ENCODE assay signal across 14 mouse cellular contexts in the genomic region with DNA sequence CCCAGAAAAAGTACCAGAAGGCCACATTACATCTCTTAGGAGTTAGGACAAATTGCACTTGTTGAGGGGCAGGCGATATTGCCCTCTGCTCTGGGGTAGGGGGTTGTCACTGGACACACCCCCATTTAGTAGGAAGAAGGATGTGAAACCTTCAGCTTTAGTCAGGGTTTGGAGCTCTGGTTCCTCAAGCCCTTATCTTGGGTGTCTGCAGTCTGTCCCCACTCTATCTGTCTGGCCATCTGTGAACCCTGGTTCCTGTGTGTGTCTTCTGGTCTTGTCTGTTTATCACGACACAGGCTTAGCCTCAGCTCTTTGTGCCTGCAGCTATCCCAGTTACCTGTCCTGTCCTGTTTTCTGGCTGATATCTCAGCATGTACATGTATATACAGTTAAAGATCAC. TPM values are rescaled to one million over a fixed set of nuclear protein-coding genes. Genes with fewer than 3 reads are reported as not detected.
DNase-seq lines count a peak whose midpoint lies in the region; ATAC-seq lines count a peak whose summit lies in the region.
"Had no signal": no experiment of that assay in that cellular context is flagged by ENCODE, and none has a peak within 500 bp of the region (broad histone marks: within the 10 kb centered on the region; RNA-seq: fewer than 3 reads in every experiment).

No protein-coding gene starts in this region.

- no peaks in the 10 kb centered on the region for H3K4me1 ChIP-seq in forebrain, embryonic 16.5 days (replicated peaks; ENCODE audit: control insufficient read depth, insufficient read depth, low read length)
- no peaks in the 10 kb centered on the region for H3K4me1 ChIP-seq in hindbrain, embryonic 13.5 days (replicated peaks)
- H3K4me1 ChIP-seq: embryonic facial prominence, embryonic 12.5 days; forebrain, embryonic 15.5 days; hindbrain, embryonic 15.5 days; limb, embryonic 10.5 days had no signal

- no peaks in the 10 kb centered on the region for H3K27me3 ChIP-seq in forebrain, embryonic 16.5 days (replicated peaks; ENCODE audit: control insufficient read depth, insufficient read depth, low read length)
- H3K27me3 ChIP-seq in hindbrain, embryonic 13.5 days, result no peaks in the 10 kb centered on the region
- H3K27me3 ChIP-seq: embryonic facial prominence, embryonic 12.5 days; forebrain, embryonic 15.5 days; hindbrain, embryonic 15.5 days had no signal

- H3K9me3 ChIP-seq in forebrain, embryonic 16.5 days (ENCODE audit: control insufficient read depth, low read length), result no peaks in the 10 kb centered on the region
- no peaks in the 10 kb centered on the region for H3K9me3 ChIP-seq in hindbrain, embryonic 13.5 days
- H3K9me3 ChIP-seq: embryonic facial prominence, embryonic 12.5 days; forebrain, embryonic 15.5 days; hindbrain, embryonic 15.5 days; limb, embryonic 10.5 days had no signal

- 93% methylated on average over 2 of the region's 2 CpGs for WGBS in forebrain, embryonic 16.5 days
- 87% methylated on average over 2 of the region's 2 CpGs for WGBS in hindbrain, embryonic 13.5 days

- no peaks in the 10 kb centered on the region for H3K36me3 ChIP-seq in forebrain, embryonic 16.5 days (ENCODE audit: control insufficient read depth, insufficient read depth)
- no peaks in the 10 kb centered on the region for H3K36me3 ChIP-seq in hindbrain, embryonic 13.5 days
- H3K36me3 ChIP-seq: embryonic facial prominence, embryonic 12.5 days; forebrain, embryonic 15.5 days; hindbrain, embryonic 15.5 days; limb, embryonic 10.5 days had no signal

- no peak overlapping the region for H3K4me2 ChIP-seq in forebrain, embryonic 16.5 days (ENCODE audit: low read length)
- no peak overlapping the region for H3K4me2 ChIP-seq in hindbrain, embryonic 13.5 days
- H3K4me2 ChIP-seq: embryonic facial prominence, embryonic 12.5 days; forebrain, embryonic 15.5 days; hindbrain, embryonic 15.5 days had no signal

- intact Hi-C loops in heart, postnatal 10 days (cut with DNase I), result no loop called here

- ATAC-seq in erythroid progenitor cell, adult 5-6 weeks (replicated peaks; ENCODE audit: low FRiP score, poor library complexity, severe bottlenecking), result peak; percentile 84
- ATAC-seq in megakaryocyte, adult 5-6 weeks (ENCODE audit: poor library complexity, severe bottlenecking), result peak; percentile 80
- no peak for ATAC-seq in forebrain, embryonic 16.5 days
- no peak for ATAC-seq in hindbrain, embryonic 13.5 days (ENCODE audit: low FRiP score)
- ATAC-seq: forebrain, embryonic 15.5 days had no signal

- no peak overlapping the region for H3K9ac ChIP-seq in forebrain, embryonic 16.5 days (replicated peaks; ENCODE audit: low read depth, low read length)
- no peak overlapping the region for H3K9ac ChIP-seq in hindbrain, embryonic 13.5 days
- H3K9ac ChIP-seq: embryonic facial prominence, embryonic 12.5 days; forebrain, embryonic 15.5 days; hindbrain, embryonic 15.5 days had no signal

- DNase-seq in heart, adult 11 months, result peak; percentile 69
- no peak for DNase-seq in heart, postnatal 10 days
- peak; percentile 22 to 27 for DNase-seq in B cell, adult 2 months
- no peak for DNase-seq in adrenal gland, postnatal 14 days
- DNase-seq: cerebellum, adult 9-11 months; gastrocnemius, postnatal 25 days had no signal

- H3K4me3 ChIP-seq in forebrain, embryonic 16.5 days (replicated peaks; ENCODE audit: low read length), result no peak overlapping the region
- no peak overlapping the region for H3K4me3 ChIP-seq in hindbrain, embryonic 13.5 days
- H3K4me3 ChIP-seq: embryonic facial prominence, embryonic 12.5 days; forebrain, embryonic 15.5 days; hindbrain, embryonic 15.5 days; limb, embryonic 10.5 days had no signal

- H3K27ac ChIP-seq in forebrain, embryonic 16.5 days (ENCODE audit: low read length), result no peak overlapping the region
- H3K27ac ChIP-seq in hindbrain, embryonic 13.5 days, result no peak overlapping the region
- H3K27ac ChIP-seq: embryonic facial prominence, embryonic 12.5 days; forebrain, embryonic 15.5 days; hindbrain, embryonic 15.5 days; limb, embryonic 10.5 days had no signal

RNA-seq across cellular contexts. Expression of a gene that starts 7.2 kb away (rescaled TPM):
- 1 to 10 TPM; 1.3 to 1.4 TPM for total RNA-seq in heart, postnatal 10 days (2021)
- total RNA-seq in erythroid progenitor cell, adult 5-6 weeks (2015; ENCODE audit: low replicate concordance), result 24.5 and 33.5 TPM in 2 replicates
- 13.0 and 24.5 TPM in 2 replicates for total RNA-seq in erythroid progenitor cell, adult 5-6 weeks (2017; ENCODE audit: low replicate concordance)
- total RNA-seq in megakaryocyte, adult 5-6 weeks (2015), result 96.3 and 105 TPM in 2 replicates
- 146 and 154 TPM in 2 replicates for total RNA-seq in megakaryocyte, adult 5-6 weeks (2017)
- 1.6 and 12.3 TPM in 2 replicates for total RNA-seq in adrenal gland, postnatal 14 days (2021)
- polyA plus RNA-seq in forebrain, embryonic 16.5 days (2015; fragmentation: Nextera tagmentation; extraction: Ambion mirVana), result 0.90 and 1.1 TPM in 2 replicates
- polyA plus RNA-seq in hindbrain, embryonic 13.5 days (2015; fragmentation: Nextera tagmentation; extraction: Ambion mirVana), result 1.1 and 1.3 TPM in 2 replicates

RNA-seq across cellular contexts. Expression of a gene that starts 44.9 kb away (rescaled TPM):
- 1 to 10 TPM; 1.5 to 2.1 TPM for total RNA-seq in heart, postnatal 10 days (2021)
- not detected in 2 replicates for total RNA-seq in erythroid progenitor cell, adult 5-6 weeks (2015; ENCODE audit: low replicate concordance)
- total RNA-seq in erythroid progenitor cell, adult 5-6 weeks (2017; ENCODE audit: low replicate concordance), result not detected in 2 replicates
- not detected in 2 replicates for total RNA-seq in megakaryocyte, adult 5-6 weeks (2015)
- not detected in 2 replicates for total RNA-seq in megakaryocyte, adult 5-6 weeks (2017)
- total RNA-seq in adrenal gland, postnatal 14 days (2021), result 1.1 and 1.5 TPM in 2 replicates
- polyA plus RNA-seq in forebrain, embryonic 16.5 days (2015; fragmentation: Nextera tagmentation; extraction: Ambion mirVana), result 0.75 and 1.0 TPM in 2 replicates
- 0.69 and 0.78 TPM in 2 replicates for polyA plus RNA-seq in hindbrain, embryonic 13.5 days (2015; fragmentation: Nextera tagmentation; extraction: Ambion mirVana)

RNA-seq across cellular contexts. Expression of a gene that starts 55.3 kb away (rescaled TPM):
- total RNA-seq in heart, postnatal 10 days (2021), result 10 to 100 TPM; 28.3 to 32.4 TPM
- total RNA-seq in erythroid progenitor cell, adult 5-6 weeks (2015; ENCODE audit: low replicate concordance), result 5.9 and 15.9 TPM in 2 replicates
- 0.39 and 3.7 TPM in 2 replicates for total RNA-seq in erythroid progenitor cell, adult 5-6 weeks (2017; ENCODE audit: low replicate concordance)
- 66.9 and 68.7 TPM in 2 replicates for total RNA-seq in megakaryocyte, adult 5-6 weeks (2015)
- total RNA-seq in megakaryocyte, adult 5-6 weeks (2017), result 16.4 and 20.0 TPM in 2 replicates
- 16.4 and 17.5 TPM in 2 replicates for total RNA-seq in adrenal gland, postnatal 14 days (2021)
- polyA plus RNA-seq in forebrain, embryonic 16.5 days (2015; fragmentation: Nextera tagmentation; extraction: Ambion mirVana), result 7.8 and 8.9 TPM in 2 replicates
- 9.6 and 10.0 TPM in 2 replicates for polyA plus RNA-seq in hindbrain, embryonic 13.5 days (2015; fragmentation: Nextera tagmentation; extraction: Ambion mirVana)

Comparison
In these comparisons a context has a peak if more than half of its experiments do, and no peak if none do; other contexts are left out.
1. DNase-seq: peak in heart, adult 11 months (single experiment) and B cell, adult 2 months (2 of 2); none in heart, postnatal 10 days (0 of 2) and adrenal gland, postnatal 14 days (single experiment).
2. ATAC-seq: peak in erythroid progenitor cell, adult 5-6 weeks (single experiment) and megakaryocyte, adult 5-6 weeks (single experiment); none in forebrain, embryonic 16.5 days (single experiment) and hindbrain, embryonic 13.5 days (single experiment).